ENCODE assay signal across 8 mouse cellular contexts in the genomic region with DNA sequence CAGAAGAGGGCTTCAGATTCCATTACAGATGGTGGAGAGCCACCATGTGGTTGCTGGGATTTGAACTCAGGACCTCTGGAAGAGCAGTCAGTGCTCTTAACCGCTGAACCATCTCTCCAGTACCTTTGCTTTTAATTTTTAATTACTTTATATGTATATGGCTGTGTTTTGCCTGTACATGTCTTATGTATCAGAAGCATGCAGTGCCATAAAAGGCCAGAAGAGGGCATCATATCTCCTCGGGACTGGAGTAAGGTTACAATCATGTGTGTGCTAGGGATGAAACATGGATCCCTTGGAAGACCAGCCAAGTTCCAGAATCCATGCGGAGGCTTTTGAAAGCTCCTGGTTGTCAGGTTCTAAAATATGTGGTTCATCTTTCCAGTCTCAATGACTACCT. TPM values are rescaled to one million over a fixed set of nuclear protein-coding genes. Genes with fewer than 3 reads are reported as not detected.
DNase-seq lines count a peak whose midpoint lies in the region; ATAC-seq and TF ChIP-seq lines count a peak whose summit lies in the region.

No protein-coding gene starts in this region.

- no peak overlapping the region for H3K9ac ChIP-seq in forebrain, embryonic 14.5 days (ENCODE audit: low read length)
- no peak overlapping the region for H3K9ac ChIP-seq in forebrain, embryonic 16.5 days (replicated peaks; ENCODE audit: low read depth, low read length)
- no peak overlapping the region for H3K9ac ChIP-seq in midbrain, embryonic 13.5 days (replicated peaks)

- DNase-seq in forebrain, embryonic 14.5 days (ENCODE audit: low spot score) = peak; percentile 42
- DNase-seq in midbrain, embryonic 10.5 days (ENCODE audit: low spot score) = peak; percentile 38
- peak; percentile 89 for DNase-seq in lung, postnatal 36 days
- peak; percentile 53 for DNase-seq in thymus, postnatal 0 days (ENCODE audit: low spot score)

- no peak overlapping the region for H3K4me3 ChIP-seq in forebrain, embryonic 14.5 days (ENCODE audit: low read depth, low read length)
- H3K4me3 ChIP-seq in forebrain, embryonic 16.5 days (replicated peaks; ENCODE audit: low read length) = no peak overlapping the region
- H3K4me3 ChIP-seq in midbrain, embryonic 10.5 days = no peak overlapping the region
- no peak overlapping the region for H3K4me3 ChIP-seq in midbrain, embryonic 13.5 days (replicated peaks)
- no peak overlapping the region for H3K4me3 ChIP-seq in bone marrow, adult 2 months (replicated peaks; ENCODE audit: control insufficient read depth, low read depth, low read length)

- H3K9me3 ChIP-seq in forebrain, embryonic 14.5 days (replicated peaks; ENCODE audit: control insufficient read depth, low read length) = no peaks in the 10 kb centered on the region
- no peaks in the 10 kb centered on the region for H3K9me3 ChIP-seq in forebrain, embryonic 16.5 days (ENCODE audit: control insufficient read depth, low read length)
- H3K9me3 ChIP-seq in midbrain, embryonic 10.5 days (replicated peaks) = no peaks in the 10 kb centered on the region
- H3K9me3 ChIP-seq in midbrain, embryonic 13.5 days = no peaks in the 10 kb centered on the region

- no peaks in the 10 kb centered on the region for H3K4me1 ChIP-seq in forebrain, embryonic 14.5 days (ENCODE audit: control insufficient read depth, insufficient read depth, low read length)
- H3K4me1 ChIP-seq in forebrain, embryonic 16.5 days (replicated peaks; ENCODE audit: control insufficient read depth, insufficient read depth, low read length) = no peaks in the 10 kb centered on the region
- no peaks in the 10 kb centered on the region for H3K4me1 ChIP-seq in midbrain, embryonic 10.5 days
- H3K4me1 ChIP-seq in midbrain, embryonic 13.5 days (replicated peaks) = no peaks in the 10 kb centered on the region
- no peaks in the 10 kb centered on the region; the same call in 1 of the 2 replicates for H3K4me1 ChIP-seq in bone marrow, adult 2 months (ENCODE audit: control insufficient read depth, insufficient read depth, low read length)

- H3K4me2 ChIP-seq in forebrain, embryonic 14.5 days (ENCODE audit: low read length) = no peak overlapping the region
- H3K4me2 ChIP-seq in forebrain, embryonic 16.5 days (ENCODE audit: low read length) = no peak overlapping the region
- no peak overlapping the region for H3K4me2 ChIP-seq in midbrain, embryonic 13.5 days (replicated peaks)

- TF ChIP-seq POLR2A in bone marrow, adult 2 months (IDR thresholded peaks at IDR 0.05; ENCODE audit: borderline replicate concordance, control insufficient read depth, low read depth, low read length) = no peak

- ATAC-seq in forebrain, embryonic 14.5 days = no peak
- no peak for ATAC-seq in forebrain, embryonic 16.5 days
- ATAC-seq in midbrain, embryonic 13.5 days = no peak
- ATAC-seq in granulocyte monocyte progenitor cell, adult 5-6 weeks (replicated peaks; ENCODE audit: poor library complexity, severe bottlenecking) = peak; percentile 53

- H3K27me3 ChIP-seq in forebrain, embryonic 14.5 days (replicated peaks; ENCODE audit: control insufficient read depth, insufficient read depth, low read length) = no peaks in the 10 kb centered on the region
- no peaks in the 10 kb centered on the region for H3K27me3 ChIP-seq in forebrain, embryonic 16.5 days (replicated peaks; ENCODE audit: control insufficient read depth, insufficient read depth, low read length)
- no peaks in the 10 kb centered on the region for H3K27me3 ChIP-seq in midbrain, embryonic 10.5 days (ENCODE audit: low read depth, poor library complexity, severe bottlenecking)
- H3K27me3 ChIP-seq in midbrain, embryonic 13.5 days = no peaks in the 10 kb centered on the region

- peak; percentile 18; the same call in 1 of the 2 replicates for TF ChIP-seq CTCF in bone marrow, adult 2 months (IDR thresholded peaks at IDR 0.05; ENCODE audit: control insufficient read depth, insufficient read depth, low read length)

- no peak overlapping the region for H3K27ac ChIP-seq in forebrain, embryonic 14.5 days (ENCODE audit: low read depth, low read length)
- H3K27ac ChIP-seq in forebrain, embryonic 16.5 days (ENCODE audit: low read length) = no peak overlapping the region
- no peak overlapping the region for H3K27ac ChIP-seq in midbrain, embryonic 10.5 days (replicated peaks)
- H3K27ac ChIP-seq in midbrain, embryonic 13.5 days = no peak overlapping the region
- no peak overlapping the region for H3K27ac ChIP-seq in bone marrow, adult 2 months (ENCODE audit: control insufficient read depth, insufficient read depth, low read depth, low read length, poor library complexity)

- H3K36me3 ChIP-seq in forebrain, embryonic 14.5 days (ENCODE audit: control insufficient read depth, insufficient read depth, low read length) = no peaks in the 10 kb centered on the region
- H3K36me3 ChIP-seq in forebrain, embryonic 16.5 days (ENCODE audit: control insufficient read depth, insufficient read depth) = no peaks in the 10 kb centered on the region
- no peaks in the 10 kb centered on the region for H3K36me3 ChIP-seq in midbrain, embryonic 10.5 days
- no peaks in the 10 kb centered on the region for H3K36me3 ChIP-seq in midbrain, embryonic 13.5 days

- WGBS in forebrain, embryonic 14.5 days = 54% methylated on average over 3 of the region's 3 CpGs
- 55% methylated on average over 3 of the region's 3 CpGs for WGBS in forebrain, embryonic 16.5 days
- WGBS in midbrain, embryonic 10.5 days = 57% methylated on average over 3 of the region's 3 CpGs
- WGBS in midbrain, embryonic 13.5 days = 60% methylated on average over 3 of the region's 3 CpGs
- 44% methylated on average over 3 of the region's 3 CpGs for WGBS in bone marrow, adult 2 months

RNA-seq across cellular contexts. Expression of a gene that starts 35.7 kb away (rescaled TPM):
- polyA plus RNA-seq in forebrain, embryonic 14.5 days (2014; fragmentation: Nextera tagmentation; extraction: Ambion mirVana) = 47.0 and 54.5 TPM in 2 replicates
- polyA plus RNA-seq in forebrain, embryonic 16.5 days (2015; fragmentation: Nextera tagmentation; extraction: Ambion mirVana) = 49.1 and 54.2 TPM in 2 replicates
- polyA plus RNA-seq in midbrain, embryonic 10.5 days (2016; fragmentation: Nextera tagmentation; extraction: Ambion mirVana) = 46.0 and 47.8 TPM in 2 replicates
- 45.3 and 46.5 TPM in 2 replicates for polyA plus RNA-seq in midbrain, embryonic 13.5 days (2015; fragmentation: Nextera tagmentation; extraction: Ambion mirVana)
- 5.1 and 8.5 TPM in 2 replicates for polyA plus RNA-seq in bone marrow, adult 2 months (2011; ENCODE audit: insufficient read depth, insufficient read length, low replicate concordance, missing spikeins)
- total RNA-seq in granulocyte monocyte progenitor cell, adult 5-6 weeks (2014; fragmentation: Nextera tagmentation) = 27.3 and 31.5 TPM in 2 replicates
- total RNA-seq in granulocyte monocyte progenitor cell, adult 5-6 weeks (2017) = 25.5 TPM in 2 replicates
- polyA plus RNA-seq in thymus, postnatal 0 days (2015; fragmentation: Nextera tagmentation; extraction: Ambion mirVana) = 27.7 and 33.3 TPM in 2 replicates

RNA-seq across cellular contexts. Expression of a gene that starts 40.4 kb away (rescaled TPM):
- 24.9 and 25.1 TPM in 2 replicates for polyA plus RNA-seq in forebrain, embryonic 14.5 days (2014; fragmentation: Nextera tagmentation; extraction: Ambion mirVana)
- 21.4 and 23.4 TPM in 2 replicates for polyA plus RNA-seq in forebrain, embryonic 16.5 days (2015; fragmentation: Nextera tagmentation; extraction: Ambion mirVana)
- polyA plus RNA-seq in midbrain, embryonic 10.5 days (2016; fragmentation: Nextera tagmentation; extraction: Ambion mirVana) = 22.7 and 24.5 TPM in 2 replicates
- 21.1 and 22.8 TPM in 2 replicates for polyA plus RNA-seq in midbrain, embryonic 13.5 days (2015; fragmentation: Nextera tagmentation; extraction: Ambion mirVana)
- polyA plus RNA-seq in bone marrow, adult 2 months (2011; ENCODE audit: insufficient read depth, insufficient read length, low replicate concordance, missing spikeins) = 23.8 and 27.4 TPM in 2 replicates
- 17.7 and 39.6 TPM in 2 replicates for total RNA-seq in granulocyte monocyte progenitor cell, adult 5-6 weeks (2014; fragmentation: Nextera tagmentation)
- 12.7 and 18.7 TPM in 2 replicates for total RNA-seq in granulocyte monocyte progenitor cell, adult 5-6 weeks (2017)
- polyA plus RNA-seq in thymus, postnatal 0 days (2015; fragmentation: Nextera tagmentation; extraction: Ambion mirVana) = 15.9 and 17.8 TPM in 2 replicates

Comparison
In these comparisons a context has a peak if more than half of its experiments do, and no peak if none do; other contexts are left out.
1. DNase-seq: peak in every context shown above with its lines; median percentile 89 in lung, postnatal 36 days; 53 in thymus, postnatal 0 days; 42 in forebrain, embryonic 14.5 days; 38 in midbrain, embryonic 10.5 days.